Mouse (Mus musculus): ENCODE data around the gene A630001G21Rik.

DNA sequence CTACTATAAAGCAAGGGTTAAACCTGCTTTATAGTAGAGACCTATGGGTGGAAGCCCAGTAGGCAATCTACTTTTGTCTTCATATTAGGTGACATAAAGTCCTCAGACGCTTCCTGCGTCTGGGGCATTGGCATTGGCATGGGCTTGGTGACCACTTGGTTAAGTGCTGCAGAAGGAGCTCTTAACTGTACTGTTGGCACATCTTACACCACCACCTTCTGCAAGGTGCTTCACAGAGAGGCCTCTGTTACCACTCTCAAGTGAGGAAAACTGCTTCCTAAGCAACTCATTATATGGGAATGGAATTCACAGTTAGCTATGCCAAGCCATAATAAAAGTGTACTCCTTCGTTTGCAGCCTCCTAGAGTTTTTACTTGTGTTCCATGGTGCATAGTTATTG, 46.5 kb upstream of the A630001G21Rik start:
- TF ChIP-seq E2F4 (IDR thresholded peaks at IDR 0.05; ENCODE audit: insufficient read depth), result no peak
- no peak for TF ChIP-seq USF1 (IDR thresholded peaks at IDR 0.05; ENCODE audit: low read depth)
- TF ChIP-seq SRF (IDR thresholded peaks at IDR 0.05; ENCODE audit: control insufficient read depth, insufficient read length, low read depth), result no peak
- no peak for TF ChIP-seq POLR2A (IDR thresholded peaks at IDR 0.05; ENCODE audit: insufficient read length, low read depth)
- TF ChIP-seq CEBPB (IDR thresholded peaks at IDR 0.05; ENCODE audit: insufficient read depth, poor library complexity, severe bottlenecking), result no peak

Measured in myocyte (in vitro differentiated cells).